Mouse (Mus musculus) neural tube, embryonic 15.5 days (tissue): ENCODE measurements around the gene Hirip3. TPM values are rescaled to one million over a fixed set of nuclear protein-coding genes. Genes with fewer than 3 reads are reported as not detected.
A peak's percentile ranks its signal among the peaks of the same experiment; 100 is the strongest.

Experiments
- ATAC-seq: fragments of 200-750 bp; cut with Nextera tagmentation; 2 replicates; pipeline ENCODE4 v1.8.0; 2017; ENCODE audit warnings: mild to moderate bottlenecking, moderate TSS enrichment, moderate library complexity; ENCODE audit not compliant: low FRiP score
- H3K27ac ChIP-seq: fragments of 300-500 bp; sonication (generic); replicated peaks from 2 replicates; pipeline ENCODE4 v1.5.1; 2015; ENCODE audit warnings: mild to moderate bottlenecking, inconsistent platforms
- H3K27me3 ChIP-seq: fragments of 300-500 bp; sonication (generic); replicated peaks from 2 replicates; pipeline ENCODE4 v1.6.1; 2015; ENCODE audit warnings: inconsistent platforms
- H3K36me3 ChIP-seq: fragments of 300-500 bp; sonication (generic); 2 replicates; pipeline ENCODE4 v1.6.1; 2015; ENCODE audit warnings: inconsistent platforms
- H3K4me1 ChIP-seq: fragments of 300-500 bp; sonication (generic); 2 replicates; pipeline ENCODE4 v1.6.1; 2015; ENCODE audit warnings: inconsistent platforms
- H3K4me2 ChIP-seq: fragments of 300-500 bp; sonication (generic); 2 replicates; pipeline ENCODE4 v1.6.1; 2015; ENCODE audit warnings: inconsistent platforms, mild to moderate bottlenecking, moderate library complexity
- H3K4me3 ChIP-seq: fragments of 300-500 bp; sonication (generic); replicated peaks from 2 replicates; pipeline ENCODE4 v1.5.1; 2015; ENCODE audit warnings: mild to moderate bottlenecking, inconsistent platforms
- H3K9ac ChIP-seq: fragments of 300-500 bp; sonication (generic); replicated peaks from 2 replicates; pipeline ENCODE4 v1.6.1; 2015; ENCODE audit warnings: mild to moderate bottlenecking, inconsistent platforms
- H3K9me3 ChIP-seq: fragments of 300-500 bp; sonication (generic); replicated peaks from 2 replicates; pipeline ENCODE4 v1.6.1; 2016; ENCODE audit warnings: inconsistent platforms
- WGBS: fragments of 180-500 bp; shearing (Covaris S2); methylation state at CpG from one replicate; pipeline ENCODE4 v1.1.7; 2015; ENCODE audit warnings: mixed read lengths; 5-methylcytosine and 5-hydroxymethylcytosine counted together
- polyA plus RNA-seq: library from polyadenylated mRNA; unstranded; fragments of >200 nt; fragmentation: Nextera tagmentation; extraction: Ambion mirVana; gene quantifications from 2 replicates; pipeline ENCODE4 v1.2.1, GENCODE M21; 2015

The Hirip3 gene
- polyA plus RNA-seq, 1 experiment from 2014 or later = 20.3 TPM

DNA sequence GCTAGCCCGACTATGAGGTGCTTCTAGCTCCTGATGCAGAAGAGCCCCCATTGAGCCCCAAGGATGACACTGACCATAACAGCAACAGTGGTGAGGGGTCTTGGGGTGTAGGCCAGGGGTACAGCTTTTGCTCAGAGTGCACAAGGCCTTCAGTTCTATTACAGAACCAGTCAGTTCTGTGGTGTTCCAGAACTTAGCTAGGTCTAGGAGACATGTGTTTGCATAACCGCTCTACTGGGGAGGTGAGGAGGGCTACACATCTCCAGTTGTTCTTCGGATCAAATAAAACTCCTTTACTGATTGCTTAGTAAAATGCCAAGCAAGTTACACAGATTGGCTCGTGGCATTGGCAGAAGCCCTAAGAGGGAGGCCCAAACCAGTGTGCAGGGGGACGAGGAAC is 30.2 kb upstream of the Hirip3 start, which contains the start of gene 4930451I11Rik:
Gene 4930451I11Rik (minus strand): TSS at position 101 of the 400 bp plus-strand sequence.
- no peaks in the 10 kb centered on the region for H3K9me3 ChIP-seq
- WGBS = 58% methylated on average over 5 of the region's 5 CpGs
- no peak; the same call in 1 of the 2 replicates for ATAC-seq
- H3K27ac ChIP-seq = 0 out of 2 replicates have a peak within 1 kb of the TSS, but pooled peaks have one; percentile 28
- H3K9ac ChIP-seq = no peak within 1 kb of the TSS
- peak within 1 kb of the TSS; percentile 21 for H3K4me3 ChIP-seq
- 0 out of 2 replicates have a peak, but pooled peaks cover 8% of the 10 kb centered on the region for H3K36me3 ChIP-seq
- peaks cover 27% of the 10 kb centered on the region for H3K4me1 ChIP-seq
- H3K27me3 ChIP-seq = no peaks in the 10 kb centered on the region
- peak within 1 kb of the TSS; percentile 58 for H3K4me2 ChIP-seq

DNA sequence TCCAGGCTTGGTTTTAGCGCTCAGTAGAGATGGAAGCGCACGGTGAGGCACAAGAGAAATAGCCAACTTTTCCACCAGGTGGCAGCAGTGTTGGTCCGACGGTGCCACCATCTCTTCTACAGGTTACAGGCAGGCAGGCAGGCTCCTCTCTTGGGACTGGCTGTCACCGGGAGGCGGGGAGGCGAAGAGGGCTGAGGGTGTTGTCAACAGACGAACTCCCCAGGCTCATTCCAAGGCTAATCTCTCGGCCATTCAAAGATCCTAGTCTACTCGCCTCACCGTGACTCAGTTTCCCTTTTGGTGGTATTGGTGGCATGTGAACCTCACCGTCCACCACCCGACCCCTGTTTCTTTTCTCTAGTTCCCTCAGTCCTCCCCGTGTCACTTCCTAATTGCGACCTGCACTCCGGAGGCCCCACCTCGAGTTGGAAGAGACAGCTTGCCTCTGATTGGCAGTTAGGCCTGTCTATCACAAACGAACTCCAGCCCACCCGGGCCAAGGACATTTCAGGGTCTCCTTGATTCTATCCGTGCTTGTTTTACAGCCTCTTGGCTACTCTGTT is 29.7 kb upstream of the Hirip3 start:
- Histone ChIP-seq H3K9me3 (no peaks in the 10 kb centered on the region), H3K9ac (no peak overlapping the region), H3K4me3 (peak overlapping the region; percentile 21), H3K27ac (0 out of 2 replicates have a peak overlapping the region, but pooled peaks have one; percentile 28), H3K27me3 (no peaks in the 10 kb centered on the region), H3K36me3 (0 out of 2 replicates have a peak, but pooled peaks cover 8% of the 10 kb centered on the region), H3K4me2 (peak overlapping the region; percentile 58), H3K4me1 (peaks cover 21% of the 10 kb centered on the region)
- WGBS = under 1% methylated on average over 21 of the region's 21 CpGs
- peak; percentile 86 for ATAC-seq

DNA sequence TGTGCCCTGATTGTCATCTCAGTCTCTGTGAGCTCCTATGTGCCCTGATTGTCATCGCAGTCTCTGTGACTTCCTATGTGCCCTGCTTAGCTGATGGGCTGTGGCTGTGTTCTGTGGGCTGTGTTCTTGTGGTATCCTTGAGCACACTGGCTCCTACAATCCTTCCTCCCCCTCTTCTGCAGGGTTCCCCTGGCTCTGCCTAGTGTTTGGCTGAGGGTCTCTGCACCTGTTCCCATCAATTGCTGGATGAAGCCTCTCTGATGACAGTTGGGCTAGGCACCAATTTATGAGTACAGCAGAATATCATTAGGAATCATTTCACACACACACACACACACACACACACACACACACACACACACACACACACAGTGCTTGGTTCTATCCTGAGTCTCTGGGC is 28.5 kb upstream of the Hirip3 start:
- WGBS = 100% methylated on average over 1 of the region's 1 CpGs
- ATAC-seq = no peak
- H3K27ac ChIP-seq = no peak overlapping the region

DNA sequence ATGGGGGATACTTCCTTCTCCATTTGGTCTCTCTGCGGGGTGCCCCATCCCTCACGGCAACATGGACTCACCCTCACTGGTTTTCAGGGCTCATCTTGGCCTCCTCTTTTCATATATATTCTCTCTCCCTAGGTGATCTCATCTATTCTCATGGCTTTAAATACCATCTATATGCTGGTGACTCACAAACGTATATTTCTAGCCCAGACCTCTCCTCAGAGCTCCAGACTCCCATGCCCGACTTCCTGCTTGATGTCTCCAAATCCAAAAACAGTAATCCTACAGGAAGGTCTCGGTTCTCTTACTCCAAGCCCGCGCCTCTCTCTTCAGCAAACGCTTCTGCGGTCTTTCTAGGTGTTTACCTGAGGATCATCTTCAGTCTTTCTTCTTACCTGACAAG is 18.5 kb upstream of the Hirip3 start:
- Histone ChIP-seq H3K27ac (no peak overlapping the region), H3K4me2 (no peak overlapping the region), H3K27me3 (peaks cover 3% of the 10 kb centered on the region; the same call in 1 of the 2 replicates), H3K9me3 (no peaks in the 10 kb centered on the region), H3K4me3 (no peak overlapping the region), H3K4me1 (peaks cover 12% of the 10 kb centered on the region), H3K9ac (no peak overlapping the region), H3K36me3 (no peaks in the 10 kb centered on the region)
- 86% methylated on average over 9 of the region's 9 CpGs for WGBS
- ATAC-seq = no peak

More for the DNA sequence above, 28.5 kb upstream of the Hirip3 start:
- no peak overlapping the region for H3K9ac ChIP-seq
- H3K9me3 ChIP-seq = no peaks in the 10 kb centered on the region
- H3K4me3 ChIP-seq = no peak overlapping the region
- H3K4me2 ChIP-seq = no peak overlapping the region
- H3K27me3 ChIP-seq = no peaks in the 10 kb centered on the region
- 0 out of 2 replicates have a peak, but pooled peaks cover 4% of the 10 kb centered on the region for H3K36me3 ChIP-seq
- peaks cover 16% of the 10 kb centered on the region for H3K4me1 ChIP-seq

DNA sequence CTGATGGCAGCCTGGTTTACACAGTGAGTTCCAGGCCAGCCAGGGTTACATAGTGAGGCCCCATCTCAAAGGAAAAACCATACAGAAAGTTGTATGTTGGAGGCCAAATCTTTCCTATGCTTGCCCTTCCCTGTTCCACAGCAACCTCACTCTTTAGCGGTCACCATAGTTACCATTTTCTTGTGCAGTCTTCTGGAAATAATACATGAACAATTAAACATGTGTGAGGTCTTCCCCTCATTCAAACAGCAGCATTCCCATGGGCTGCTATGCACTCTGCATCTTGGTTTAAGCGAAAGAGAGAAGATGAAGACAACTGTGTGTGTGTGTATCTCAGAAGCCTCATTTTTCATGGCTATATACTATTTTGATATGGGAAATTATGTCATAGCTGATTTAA is 16.3 kb upstream of the Hirip3 start:
- H3K4me3 ChIP-seq = no peak overlapping the region
- 0 out of 2 replicates have a peak, but pooled peaks cover 3% of the 10 kb centered on the region for H3K36me3 ChIP-seq
- 25% methylated on average over 2 of the region's 2 CpGs for WGBS
- H3K4me2 ChIP-seq = no peak overlapping the region
- H3K4me1 ChIP-seq = peaks cover 24% of the 10 kb centered on the region
- H3K9me3 ChIP-seq = no peaks in the 10 kb centered on the region
- ATAC-seq = no peak
- no peak overlapping the region for H3K27ac ChIP-seq
- H3K9ac ChIP-seq = no peak overlapping the region
- peaks cover 22% of the 10 kb centered on the region for H3K27me3 ChIP-seq

DNA sequence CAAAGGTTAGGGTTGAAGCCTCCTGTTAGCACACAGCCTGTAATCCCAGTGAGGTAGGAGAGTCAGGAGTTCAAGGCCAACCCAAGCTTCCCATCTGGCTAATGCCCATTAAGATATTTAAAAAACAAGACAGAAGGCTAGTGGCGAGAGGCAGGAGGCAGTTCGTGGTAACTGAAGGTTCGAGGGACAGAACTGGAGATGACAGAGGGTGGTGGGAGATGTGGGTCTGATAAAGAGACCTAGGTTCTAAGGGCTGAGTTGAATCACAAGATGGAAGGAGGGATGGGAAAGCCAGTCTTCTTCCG is 14.7 kb upstream of the Hirip3 start, which contains the start of gene Doc2a:
Gene Doc2a (plus strand): TSS at position 301 of the 305 bp plus-strand sequence.
- Histone ChIP-seq H3K9ac (peak within 1 kb of the TSS; percentile 74), H3K4me3 (peak within 1 kb of the TSS; percentile 61), H3K4me1 (peaks cover 24% of the 10 kb centered on the region), H3K27me3 (peaks cover 22% of the 10 kb centered on the region), H3K27ac (peak within 1 kb of the TSS; percentile 45; the same call in 1 of the 2 replicates), H3K9me3 (no peaks in the 10 kb centered on the region), H3K36me3 (peaks cover 14% of the 10 kb centered on the region), H3K4me2 (peak within 1 kb of the TSS; percentile 100)
- ATAC-seq = peak; percentile 5; the same call in 1 of the 2 replicates
- WGBS = 14% methylated on average over 4 of the region's 4 CpGs

DNA sequence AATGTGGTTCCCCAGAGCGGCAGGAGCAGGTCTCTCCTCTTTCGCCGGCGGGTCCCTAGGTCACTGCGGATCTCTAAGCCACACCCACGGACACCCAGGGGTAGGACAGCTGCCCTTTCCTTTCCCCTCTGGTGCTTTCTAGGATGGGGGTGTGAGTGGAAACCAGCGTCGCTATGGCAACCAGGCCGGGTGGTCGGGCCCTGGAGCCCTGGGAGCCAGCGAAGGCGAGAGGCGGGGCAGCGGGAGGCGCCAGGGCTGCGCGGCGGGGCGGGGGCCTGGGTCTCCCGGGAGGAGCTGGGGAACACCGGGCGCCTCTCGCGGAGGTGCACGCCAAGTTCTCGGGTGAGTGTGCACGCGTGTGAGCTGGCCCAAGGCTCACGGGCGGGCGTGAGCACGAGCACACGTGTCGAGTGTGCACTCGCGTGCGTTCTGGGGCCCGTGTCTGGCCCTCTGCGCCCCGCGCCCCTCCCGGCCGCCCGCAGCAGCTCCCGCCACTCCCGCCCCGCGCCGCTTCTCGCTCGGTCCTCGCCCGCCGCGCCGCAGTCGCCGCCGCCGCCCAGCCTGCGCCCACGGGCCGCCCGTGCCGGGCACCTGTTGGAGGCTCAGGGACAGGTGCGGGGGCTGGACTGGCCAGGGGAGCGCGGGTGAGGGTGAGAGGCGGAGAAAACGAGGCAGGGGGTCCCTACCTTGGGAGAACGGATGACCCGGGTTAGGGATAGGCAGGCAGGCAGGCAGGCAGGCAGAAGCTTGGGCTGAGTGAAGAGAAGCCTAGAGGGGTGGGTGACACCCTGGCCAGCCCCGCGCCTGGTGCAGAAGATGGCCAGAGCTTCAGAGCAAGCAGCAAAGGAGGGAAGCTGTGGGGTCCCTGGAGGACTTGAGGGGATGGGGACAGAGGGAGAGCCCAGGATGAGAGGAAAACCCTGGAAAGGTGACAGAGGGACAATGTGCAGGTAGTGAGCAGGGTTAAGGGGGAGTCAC is 14.1 kb upstream of the Hirip3 start:
- H3K9me3 ChIP-seq = no peaks in the 10 kb centered on the region
- 1% methylated on average over 41 of the region's 74 CpGs for WGBS
- H3K27ac ChIP-seq = peak overlapping the region; percentile 45; the same call in 1 of the 2 replicates
- peaks cover 24% of the 10 kb centered on the region for H3K4me1 ChIP-seq
- H3K4me2 ChIP-seq = peak overlapping the region; percentile 100
- H3K36me3 ChIP-seq = peaks cover 20% of the 10 kb centered on the region
- peaks cover 22% of the 10 kb centered on the region for H3K27me3 ChIP-seq
- H3K4me3 ChIP-seq = peak overlapping the region; percentile 61
- H3K9ac ChIP-seq = peak overlapping the region; percentile 74
- peak; percentile 59 for ATAC-seq

DNA sequence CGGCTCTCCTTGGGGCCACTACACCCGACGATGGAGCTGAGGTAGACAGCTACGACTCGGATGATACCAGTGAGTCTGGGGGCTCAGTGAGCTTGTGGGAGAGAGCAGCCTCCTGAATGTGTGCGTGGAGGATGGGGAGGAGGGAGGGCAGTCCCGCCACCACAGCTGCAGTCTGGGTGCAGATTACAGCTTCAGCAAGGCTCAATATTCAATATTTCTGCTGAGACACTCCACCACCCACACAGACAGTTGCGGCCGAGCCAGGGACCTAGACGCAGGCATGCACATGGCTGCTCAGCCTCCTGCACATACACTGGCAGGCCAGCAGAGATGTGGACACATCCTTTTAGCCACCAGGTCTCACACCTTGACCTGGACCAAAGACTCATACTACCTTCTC is 13.0 kb upstream of the Hirip3 start:
- peak overlapping the region; percentile 61 for H3K4me3 ChIP-seq
- peaks cover 31% of the 10 kb centered on the region for H3K36me3 ChIP-seq
- peaks cover 24% of the 10 kb centered on the region for H3K4me1 ChIP-seq
- H3K4me2 ChIP-seq = peak overlapping the region; percentile 100
- no peak overlapping the region; the same call in 1 of the 2 replicates for H3K27ac ChIP-seq
- H3K27me3 ChIP-seq = peaks cover 22% of the 10 kb centered on the region
- 22% methylated on average over 10 of the region's 10 CpGs for WGBS
- 0 out of 2 replicates have a peak, but pooled peaks have one; percentile 23 for ATAC-seq
- H3K9me3 ChIP-seq = no peaks in the 10 kb centered on the region
- H3K9ac ChIP-seq = peak overlapping the region; percentile 74

DNA sequence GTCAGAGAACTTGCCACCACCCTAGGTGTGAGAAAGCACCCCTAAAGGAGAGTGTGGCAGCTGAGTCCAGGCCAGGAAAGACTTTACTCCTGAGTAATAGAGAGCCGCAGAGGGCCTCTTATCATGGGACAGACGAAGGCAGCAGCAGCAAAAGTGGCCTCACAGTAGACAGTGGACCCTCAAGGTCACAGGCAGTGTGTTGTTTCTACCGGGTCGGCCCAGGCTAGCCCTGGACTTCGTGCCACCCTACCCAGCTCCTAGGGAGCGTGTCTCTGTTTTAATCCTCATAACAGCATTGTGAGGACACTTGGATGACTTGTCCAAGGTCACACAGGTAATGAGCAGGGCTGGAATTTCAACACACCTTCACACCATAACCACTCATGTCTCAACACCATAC is 11.6 kb upstream of the Hirip3 start:
- WGBS = 94% methylated on average over 6 of the region's 6 CpGs
- Histone ChIP-seq H3K4me3 (no peak overlapping the region), H3K27ac (no peak overlapping the region), H3K9ac (no peak overlapping the region), H3K36me3 (peaks cover 34% of the 10 kb centered on the region), H3K9me3 (no peaks in the 10 kb centered on the region), H3K4me1 (peaks cover 24% of the 10 kb centered on the region), H3K27me3 (peaks cover 18% of the 10 kb centered on the region), H3K4me2 (no peak overlapping the region)
- ATAC-seq = no peak

DNA sequence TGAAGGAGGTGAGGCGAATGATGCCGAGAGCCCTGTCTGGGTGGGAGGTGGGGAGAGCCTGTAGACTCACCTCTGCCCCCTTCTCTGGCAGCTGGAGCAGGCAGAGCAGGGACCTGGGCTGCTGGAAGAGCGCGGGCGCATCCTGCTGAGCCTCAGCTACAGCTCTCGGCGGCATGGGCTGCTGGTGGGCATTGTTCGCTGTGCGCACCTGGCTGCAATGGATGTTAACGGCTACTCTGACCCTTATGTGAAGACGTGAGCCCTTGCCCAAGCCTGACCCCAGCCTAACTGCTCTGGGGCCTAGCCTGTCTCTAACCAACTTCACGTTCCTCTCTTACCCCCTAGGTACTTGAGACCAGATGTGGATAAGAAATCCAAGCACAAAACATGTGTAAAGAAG is 10.6 kb upstream of the Hirip3 start:
- peaks cover 18% of the 10 kb centered on the region for H3K27me3 ChIP-seq
- peaks cover 43% of the 10 kb centered on the region for H3K36me3 ChIP-seq
- ATAC-seq = no peak
- no peak overlapping the region for H3K9ac ChIP-seq
- H3K4me1 ChIP-seq = peaks cover 24% of the 10 kb centered on the region
- H3K9me3 ChIP-seq = no peaks in the 10 kb centered on the region
- WGBS = 47% methylated on average over 12 of the region's 12 CpGs
- no peak overlapping the region for H3K27ac ChIP-seq
- no peak overlapping the region for H3K4me3 ChIP-seq
- no peak overlapping the region for H3K4me2 ChIP-seq

DNA sequence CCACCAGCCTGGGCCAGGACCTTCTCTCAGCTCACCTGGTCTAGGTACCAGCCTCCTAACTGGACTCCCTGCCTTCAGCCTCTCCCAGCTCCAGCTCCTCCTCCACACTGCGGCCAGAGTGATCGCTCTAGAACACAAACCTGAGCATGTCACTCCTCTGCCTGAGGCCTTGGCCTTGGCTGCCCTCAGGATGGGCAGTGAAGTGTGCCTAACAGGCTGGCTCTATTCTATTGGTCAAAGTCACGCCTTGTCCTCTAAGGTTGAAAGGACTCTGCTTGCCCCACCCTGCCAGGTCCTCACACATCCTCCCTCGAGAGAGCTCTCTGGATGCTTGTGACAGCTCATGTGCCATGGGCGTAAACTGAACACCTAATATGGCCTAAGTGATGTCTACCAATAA is 8.3 kb upstream of the Hirip3 start:
- peaks cover 11% of the 10 kb centered on the region for H3K4me1 ChIP-seq
- ATAC-seq = no peak
- H3K27me3 ChIP-seq = peaks cover 18% of the 10 kb centered on the region
- no peak overlapping the region for H3K4me2 ChIP-seq
- WGBS = 79% methylated on average over 5 of the region's 5 CpGs
- H3K36me3 ChIP-seq = peaks cover 61% of the 10 kb centered on the region
- no peak overlapping the region for H3K27ac ChIP-seq
- no peak overlapping the region for H3K4me3 ChIP-seq
- H3K9ac ChIP-seq = no peak overlapping the region
- no peaks in the 10 kb centered on the region for H3K9me3 ChIP-seq
